Mouse (Mus musculus) olfactory bulb, adult 2 months (tissue): ENCODE data around the gene Rad51b.

ENCODE experiments used
- CTCF ChIP-seq: fragments of 200-500 bp; IDR thresholded peaks from 2 replicates; pipeline ENCODE4 v1.5.1; 2012; ENCODE audit warnings: low read depth, mild to moderate bottlenecking, low read length, moderate library complexity; ENCODE audit not compliant: insufficient read depth
- POLR2A ChIP-seq: fragments of 200-500 bp; IDR thresholded peaks from 2 replicates; pipeline ENCODE4 v1.6.1; 2012; ENCODE audit warnings: mild to moderate bottlenecking, low read depth, low read length, moderate library complexity; ENCODE audit not compliant: insufficient read depth

- TF ChIP-seq CTCF = no peak
- no peak for TF ChIP-seq POLR2A
These were observed 260.8 kb downstream of the Rad51b start for GRCm38 (mm10) chr12:79557904-79558303.
